Mouse (Mus musculus) hindbrain, embryonic 14.5 days (tissue): Measurements from ENCODE around the gene Mrpl2. TPM values are rescaled to one million over a fixed set of nuclear protein-coding genes. Genes with fewer than 3 reads are reported as not detected.

Experiments
- ATAC-seq: fragments of 200-750 bp; cut with Nextera tagmentation; 2 replicates; pipeline ENCODE4 v1.8.0; 2017; ENCODE audit warnings: moderate number of reproducible peaks, mild to moderate bottlenecking, moderate TSS enrichment, moderate library complexity; ENCODE audit not compliant: low FRiP score
- DNase-seq: peaks from one replicate; pipeline ENCODE4 v3.0.0-alpha.2; 2015; ENCODE audit warnings: low spot score
- H3K27ac ChIP-seq: fragments of 300-500 bp; sonication (generic); 2 replicates; pipeline ENCODE4 v1.5.1; 2014; ENCODE audit warnings: mild to moderate bottlenecking, moderate library complexity
- H3K27me3 ChIP-seq: fragments of 300-500 bp; sonication (generic); 2 replicates; pipeline ENCODE4 v1.6.1; 2014; ENCODE audit warnings: mild to moderate bottlenecking, low read length, mixed read lengths; ENCODE audit not compliant: control insufficient read depth, insufficient read depth
- H3K36me3 ChIP-seq: fragments of 300-500 bp; sonication (generic); replicated peaks from 2 replicates; pipeline ENCODE4 v1.6.1; 2014; ENCODE audit not compliant: control insufficient read depth, insufficient read depth
- H3K4me1 ChIP-seq: fragments of 300-500 bp; sonication (generic); replicated peaks from 2 replicates; pipeline ENCODE4 v1.6.1; 2014; ENCODE audit warnings: antibody characterized with exemption, low read length, mixed read lengths; ENCODE audit not compliant: control insufficient read depth, insufficient read depth
- H3K4me2 ChIP-seq: fragments of 300-500 bp; sonication (generic); replicated peaks from 2 replicates; pipeline ENCODE4 v1.6.1; 2014; ENCODE audit warnings: mild to moderate bottlenecking, moderate library complexity
- H3K4me3 ChIP-seq: fragments of 300-500 bp; sonication (generic); replicated peaks from 2 replicates; pipeline ENCODE4 v1.5.1; 2014; ENCODE audit warnings: mild to moderate bottlenecking, low read length
- H3K9ac ChIP-seq: fragments of 300-500 bp; sonication (generic); 2 replicates; pipeline ENCODE4 v1.6.1; 2014
- H3K9me3 ChIP-seq: fragments of 300-500 bp; sonication (generic); 2 replicates; pipeline ENCODE4 v1.6.1; 2016; ENCODE audit warnings: low read length; ENCODE audit not compliant: control insufficient read depth
- WGBS: fragments of 180-500 bp; shearing (Covaris S2); extraction: QIAGEN DNeasy Blood & Tissue Kit; methylation state at CpG from one replicate; pipeline ENCODE4 v1.1.7; 2014; 5-methylcytosine and 5-hydroxymethylcytosine counted together
- polyA plus RNA-seq: library from polyadenylated mRNA; unstranded; fragments of >200 nt; fragmentation: Nextera tagmentation; extraction: Ambion mirVana; gene quantifications from 2 replicates; pipeline ENCODE4 v1.2.1, GENCODE M21; 2014

Gene Mrpl2
- polyA plus RNA-seq, 1 experiment from 2014 or later, result 66.5 TPM

GRCm38 (mm10) chr17:46639929-46640328 is 6.1 kb upstream of the Mrpl2 start:
- ATAC-seq, result no peak
- Histone ChIP-seq H3K9me3 (no peaks in the 10 kb centered on the region), H3K36me3 (peaks cover 54% of the 10 kb centered on the region), H3K4me2 (no peak overlapping the region), H3K4me1 (peaks cover 8% of the 10 kb centered on the region), H3K9ac (no peak overlapping the region), H3K27me3 (no peaks in the 10 kb centered on the region), H3K27ac (no peak overlapping the region), H3K4me3 (no peak overlapping the region)
- WGBS, result 85% methylated on average over 9 of the region's 9 CpGs
- no peak for DNase-seq

- DNase-seq (no peak), ATAC-seq (no peak)
- no peak overlapping the region for H3K4me3 ChIP-seq
- H3K4me2 ChIP-seq, result no peak overlapping the region
- no peak overlapping the region for H3K27ac ChIP-seq
- no peaks in the 10 kb centered on the region for H3K9me3 ChIP-seq
- H3K36me3 ChIP-seq, result peaks cover 43% of the 10 kb centered on the region
- 92% methylated on average over 17 of the region's 17 CpGs for WGBS
- no peak overlapping the region for H3K9ac ChIP-seq
- no peaks in the 10 kb centered on the region for H3K27me3 ChIP-seq
- H3K4me1 ChIP-seq, result peaks cover 17% of the 10 kb centered on the region
These were observed 4.0 kb upstream of the Mrpl2 start for GRCm38 (mm10) chr17:46642060-46642459.

GRCm38 (mm10) chr17:46644152-46644805 is 1.8 kb upstream of the Mrpl2 start:
- Histone ChIP-seq H3K9me3 (no peaks in the 10 kb centered on the region), H3K4me1 (peaks cover 18% of the 10 kb centered on the region), H3K4me2 (peak overlapping the region; percentile 67), H3K27me3 (no peaks in the 10 kb centered on the region), H3K36me3 (peaks cover 41% of the 10 kb centered on the region), H3K27ac (no peak overlapping the region), H3K9ac (peak overlapping the region; percentile 67; the same call in 1 of the 2 replicates), H3K4me3 (peak overlapping the region; percentile 59)
- WGBS, result 90% methylated on average over 12 of the region's 12 CpGs
- ATAC-seq (no peak), DNase-seq (no peak)

GRCm38 (mm10) chr17:46644916-46645475 is 1.0 kb upstream of the Mrpl2 start:
- Histone ChIP-seq H3K27me3 (no peaks in the 10 kb centered on the region), H3K36me3 (peaks cover 34% of the 10 kb centered on the region), H3K9me3 (no peaks in the 10 kb centered on the region), H3K27ac (no peak overlapping the region), H3K4me3 (peak overlapping the region; percentile 59), H3K4me2 (peak overlapping the region; percentile 67), H3K4me1 (peaks cover 25% of the 10 kb centered on the region), H3K9ac (peak overlapping the region; percentile 67)
- ATAC-seq, result no peak
- DNase-seq, result no peak
- 13% methylated on average over 11 of the region's 11 CpGs for WGBS

GRCm38 (mm10) chr17:46646322-46646662 is 263 bp downstream of the Mrpl2 start:
- under 1% methylated on average over 19 of the region's 19 CpGs for WGBS
- peak overlapping the region; percentile 86 for H3K9ac ChIP-seq

GRCm38 (mm10) chr17:46647279-46647678 is 1.2 kb downstream of the Mrpl2 start:
- ATAC-seq (no peak), DNase-seq (no peak)
- Histone ChIP-seq H3K36me3 (peaks cover 12% of the 10 kb centered on the region), H3K27me3 (no peaks in the 10 kb centered on the region), H3K9ac (no peak overlapping the region), H3K9me3 (no peaks in the 10 kb centered on the region), H3K27ac (no peak overlapping the region), H3K4me2 (no peak overlapping the region; the same call in 1 of the 2 replicates), H3K4me3 (no peak overlapping the region), H3K4me1 (peaks cover 40% of the 10 kb centered on the region)
- WGBS, result 95% methylated on average over 7 of the region's 7 CpGs

More at GRCm38 (mm10) chr17:46646322-46646662, 263 bp downstream of the Mrpl2 start:
- peaks cover 21% of the 10 kb centered on the region for H3K36me3 ChIP-seq
- H3K4me3 ChIP-seq, result peak overlapping the region; percentile 59
- ATAC-seq (no peak; the same call in 1 of the 2 replicates), DNase-seq (no peak)
- peak overlapping the region; percentile 93 for H3K27ac ChIP-seq
- peak overlapping the region; percentile 69 for H3K4me2 ChIP-seq
- H3K27me3 ChIP-seq, result no peaks in the 10 kb centered on the region
- H3K4me1 ChIP-seq, result peaks cover 31% of the 10 kb centered on the region
- no peaks in the 10 kb centered on the region for H3K9me3 ChIP-seq

- Histone ChIP-seq H3K9ac (no peak overlapping the region), H3K4me2 (no peak overlapping the region), H3K27me3 (no peaks in the 10 kb centered on the region), H3K36me3 (peaks cover 15% of the 10 kb centered on the region), H3K9me3 (no peaks in the 10 kb centered on the region), H3K4me1 (peaks cover 42% of the 10 kb centered on the region), H3K4me3 (no peak overlapping the region), H3K27ac (no peak overlapping the region)
- ATAC-seq (no peak), DNase-seq (no peak)
- 93% methylated on average over 9 of the region's 9 CpGs for WGBS
These were observed 2.4 kb downstream of the Mrpl2 start for GRCm38 (mm10) chr17:46648436-46648835.

- peaks cover 29% of the 10 kb centered on the region for H3K36me3 ChIP-seq
- H3K9ac ChIP-seq, result peak overlapping the region; percentile 94
- peak overlapping the region; percentile 62 for H3K4me3 ChIP-seq
- no peaks in the 10 kb centered on the region for H3K27me3 ChIP-seq
- no peak for ATAC-seq
- no peaks in the 10 kb centered on the region for H3K9me3 ChIP-seq
- peaks cover 35% of the 10 kb centered on the region for H3K4me1 ChIP-seq
- peak overlapping the region; percentile 93 for H3K27ac ChIP-seq
- DNase-seq, result no peak
- 38% methylated on average over 15 of the region's 15 CpGs for WGBS
- H3K4me2 ChIP-seq, result peak overlapping the region; percentile 83
These were observed 3.8 kb downstream of the Mrpl2 start for GRCm38 (mm10) chr17:46649811-46650210.

GRCm38 (mm10) chr17:46650232-46651031 is 4.4 kb downstream of the Mrpl2 start, which contains the start of gene Cul7:
TSS of gene Cul7 (plus strand) at chr17:46650337.
- H3K27ac ChIP-seq, result peak within 1 kb of the TSS; percentile 93
- peak; percentile 88 for DNase-seq
- under 1% methylated on average over 55 of the region's 58 CpGs for WGBS
- peak within 1 kb of the TSS; percentile 94 for H3K9ac ChIP-seq
- peaks cover 31% of the 10 kb centered on the region for H3K36me3 ChIP-seq
- peak within 1 kb of the TSS; percentile 83 for H3K4me2 ChIP-seq
- H3K4me1 ChIP-seq, result peaks cover 32% of the 10 kb centered on the region
- ATAC-seq, result peak; percentile 94
- no peaks in the 10 kb centered on the region for H3K27me3 ChIP-seq
- H3K4me3 ChIP-seq, result peak within 1 kb of the TSS; percentile 62
- H3K9me3 ChIP-seq, result no peaks in the 10 kb centered on the region
